In the genomic region with DNA sequence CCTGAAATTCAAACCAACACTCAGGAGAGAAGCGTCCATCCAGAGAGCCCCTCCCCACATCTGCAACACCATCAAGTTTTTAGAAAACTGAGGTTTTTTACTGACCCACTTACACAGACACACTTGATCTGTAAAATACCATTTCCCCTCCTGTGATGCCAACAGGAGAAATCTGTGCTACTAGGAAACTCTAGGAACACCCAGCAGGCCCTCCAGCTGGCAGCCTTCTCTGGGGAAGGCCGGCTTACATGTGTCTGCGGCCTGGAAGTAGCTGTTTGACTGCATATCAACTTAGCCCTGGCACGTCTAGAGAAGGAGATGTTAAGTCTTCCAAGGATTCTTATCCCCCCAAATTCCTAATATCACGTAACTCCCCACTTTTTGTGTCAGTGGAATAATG, we compare ENCODE assay signal across 24 mouse cellular contexts.
DNase-seq lines count a peak whose midpoint lies in the region; TF ChIP-seq lines count a peak whose summit lies in the region.
"Had no signal": no experiment of that assay in that cellular context is flagged by ENCODE, and none has a peak within 500 bp of the region (broad histone marks: within the 10 kb centered on the region; RNA-seq: fewer than 3 reads in every experiment).

No protein-coding gene starts in this region.

- intact Hi-C loops in gastrocnemius, adult 2 months (cut with DNase I) = no loop called here
- intact Hi-C loops in gastrocnemius, postnatal 36 days (cut with DNase I) = no loop called here
- intact Hi-C loops in left cerebral cortex, postnatal 4 days (cut with DNase I) = no loop called here

- H3K27ac ChIP-seq in gastrocnemius, adult 2 months = no peak overlapping the region
- H3K27ac ChIP-seq: hindbrain, embryonic 10.5 days; intestine, embryonic 15.5 days; left cerebral cortex, adult 2 months; limb, embryonic 10.5 days; liver, embryonic 15.5 days; lung, embryonic 15.5 days; neural tube, embryonic 13.5 days had no signal

- TF ChIP-seq CTCF in gastrocnemius, adult 2 months (IDR thresholded peaks at IDR 0.05) = no peak

- no peak overlapping the region for H3K4me3 ChIP-seq in gastrocnemius, adult 2 months
- H3K4me3 ChIP-seq: hindbrain, embryonic 10.5 days; intestine, embryonic 15.5 days; left cerebral cortex, adult 2 months; limb, embryonic 10.5 days; liver, embryonic 15.5 days; lung, embryonic 15.5 days; myocyte; neural tube, embryonic 13.5 days had no signal

- DNase-seq in cerebellum, adult 9-10 months = peak; percentile 51
- DNase-seq in cerebellum, postnatal 4 days (ENCODE audit: low spot score in 2 of 2) = no peak
- peak; percentile 46 for DNase-seq in gastrocnemius, adult 2 months
- DNase-seq in gastrocnemius, postnatal 36 days = no peak
- DNase-seq in left cerebral cortex, postnatal 4 days = peak; percentile 21
- no peak for DNase-seq in left cerebral cortex, adult 9 months (ENCODE audit: low spot score in 2 of 2)
- no peak for DNase-seq in c-Kit-positive CD71-positive TER-119-positive erythroid progenitor cells, embryonic 14.5 days (ENCODE audit: low spot score)
- DNase-seq: adrenal gland, postnatal 25 days; heart, adult 11 months; kidney, adult 8-10 months; kidney, postnatal 10 days; liver; lung, postnatal 4 days; midbrain, embryonic 14.5 days; right cerebral cortex, postnatal 25 days; thymus, postnatal 25 days had no signal

Comparison
In these comparisons a context has a peak if more than half of its experiments do, and no peak if none do; other contexts are left out.
1. DNase-seq: peak in cerebellum, adult 9-10 months (single experiment), gastrocnemius, adult 2 months (single experiment) and left cerebral cortex, postnatal 4 days (single experiment); none in cerebellum, postnatal 4 days (0 of 2), gastrocnemius, postnatal 36 days (0 of 2), left cerebral cortex, adult 9 months (0 of 2) and c-Kit-positive CD71-positive TER-119-positive erythroid progenitor cells, embryonic 14.5 days (single experiment).